Mouse (Mus musculus): Measurements from ENCODE around the gene Cradd. TPM values are rescaled to one million over a fixed set of nuclear protein-coding genes. Genes with fewer than 3 reads are reported as not detected.

Gene Cradd
- polyA plus RNA-seq, 1 experiment = 6.2 TPM

DNA sequence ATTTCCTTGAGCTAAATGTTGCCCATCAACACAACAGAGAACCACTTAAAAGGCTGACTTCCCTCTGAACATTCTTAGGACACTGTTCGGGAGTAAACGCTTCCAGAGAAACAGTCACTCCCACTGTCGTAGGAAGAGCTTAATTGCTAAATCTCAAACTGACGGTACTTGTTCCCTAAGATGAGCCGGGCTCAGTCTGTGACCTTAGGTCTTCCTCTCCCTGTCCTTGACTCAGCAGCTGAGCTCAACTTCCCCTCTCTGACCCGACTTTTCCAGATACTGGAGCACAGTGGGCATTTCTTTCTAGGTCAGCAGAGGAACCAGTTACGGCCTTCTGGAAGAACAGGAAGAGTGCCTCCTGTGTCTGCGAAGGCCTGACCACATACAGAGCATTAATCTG, 87.7 kb downstream of the Cradd start:
- Histone ChIP-seq H3K4me3 (ENCODE audit: insufficient read depth, low read depth, low read length) (no peak overlapping the region), H3K27ac (replicated peaks; ENCODE audit: low read depth, low read length) (peak overlapping the region; percentile 42), H3K4me1 (ENCODE audit: control insufficient read depth, insufficient read depth, insufficient read length, low read length) (peaks cover 11% of the 10 kb centered on the region)

DNA sequence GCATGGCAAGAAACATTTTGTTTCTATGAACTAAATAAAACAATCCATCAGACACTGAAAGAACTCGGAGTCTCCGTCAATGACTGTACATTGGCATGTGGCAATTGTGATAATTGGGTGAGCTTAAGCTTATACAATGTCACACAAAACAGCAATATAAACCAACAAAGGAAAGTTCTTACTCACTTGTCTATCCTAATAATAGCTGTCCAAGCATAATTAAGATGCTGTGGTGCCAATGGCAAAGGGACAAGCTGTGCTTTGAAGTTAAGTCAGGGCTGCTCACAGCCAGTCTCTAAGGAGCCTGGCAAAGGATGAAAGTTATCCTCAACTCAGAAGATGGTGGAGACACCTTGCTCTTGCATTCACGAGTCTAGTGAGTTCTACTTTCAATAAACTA, 89.3 kb downstream of the Cradd start:
- Histone ChIP-seq H3K27ac (replicated peaks; ENCODE audit: low read depth, low read length) (no peak overlapping the region), H3K4me3 (ENCODE audit: insufficient read depth, low read depth, low read length) (no peak overlapping the region), H3K4me1 (ENCODE audit: control insufficient read depth, insufficient read depth, insufficient read length, low read length) (peaks cover 11% of the 10 kb centered on the region)

DNA sequence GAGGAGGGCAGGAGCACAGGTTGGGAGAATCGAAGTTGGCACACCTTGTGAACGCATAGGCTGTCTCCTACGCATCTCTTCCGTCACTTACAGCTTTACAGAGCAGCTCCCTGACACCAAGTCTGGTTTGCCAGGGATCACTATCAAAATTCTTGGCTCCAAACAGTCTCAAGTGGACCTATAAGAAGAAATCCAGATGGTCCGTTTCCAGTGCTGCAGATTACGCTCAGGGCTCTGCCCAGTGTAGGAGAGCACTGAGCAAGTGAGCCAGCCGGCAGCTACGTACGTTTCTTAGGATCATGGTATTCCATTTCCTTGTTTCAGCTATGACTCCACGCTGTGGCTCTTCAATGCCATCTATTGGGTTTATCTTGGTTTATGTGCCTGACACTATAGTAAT, 90.9 kb downstream of the Cradd start:
- peaks cover 11% of the 10 kb centered on the region for H3K4me1 ChIP-seq (ENCODE audit: control insufficient read depth, insufficient read depth, insufficient read length, low read length)
- peak overlapping the region; percentile 98 for H3K27ac ChIP-seq (replicated peaks; ENCODE audit: low read depth, low read length)
- H3K4me3 ChIP-seq (ENCODE audit: insufficient read depth, low read depth, low read length) = peak overlapping the region; percentile 39

DNA sequence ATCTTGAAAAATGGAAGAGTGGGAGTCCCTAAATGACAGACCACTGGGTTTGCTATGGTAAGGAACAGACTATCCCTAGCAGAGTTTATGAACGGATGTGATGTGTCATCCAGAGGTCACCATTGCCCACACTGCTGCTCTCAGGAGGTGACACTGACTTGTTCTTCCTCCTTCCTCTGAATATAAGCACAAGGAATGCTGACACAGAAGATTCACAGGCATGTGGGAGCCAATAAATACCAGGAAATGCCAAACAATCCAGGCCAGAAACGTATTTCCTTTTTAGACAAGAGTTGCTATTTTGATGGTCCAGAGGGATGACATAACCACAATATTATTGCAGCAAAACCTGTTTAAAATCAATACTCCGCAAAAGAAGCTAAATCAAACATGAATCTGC, 91.4 kb downstream of the Cradd start:
- Histone ChIP-seq H3K27ac (replicated peaks; ENCODE audit: low read depth, low read length) (peak overlapping the region; percentile 98), H3K4me3 (ENCODE audit: insufficient read depth, low read depth, low read length) (peak overlapping the region; percentile 39), H3K4me1 (ENCODE audit: control insufficient read depth, insufficient read depth, insufficient read length, low read length) (peaks cover 11% of the 10 kb centered on the region)

DNA sequence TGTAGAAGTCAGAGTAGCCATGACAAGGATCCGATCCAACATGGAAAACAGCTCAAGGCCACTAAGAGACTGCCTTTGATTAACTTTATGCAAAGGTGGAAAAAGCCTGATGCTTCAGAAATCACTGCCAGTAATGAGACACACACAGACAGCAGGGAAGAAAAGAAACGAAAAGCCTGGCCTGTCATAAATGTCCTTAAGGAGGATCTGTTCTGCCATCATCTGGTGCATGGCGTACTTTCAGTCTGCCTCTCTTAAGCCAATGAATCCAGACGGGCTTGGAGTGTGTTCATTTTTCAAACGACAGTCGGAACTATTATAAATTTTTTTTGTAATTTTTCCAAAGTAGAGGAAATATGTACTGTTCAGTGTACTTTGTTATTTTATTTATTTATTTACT, 95.7 kb downstream of the Cradd start:
- H3K4me3 ChIP-seq (ENCODE audit: insufficient read depth, low read depth, low read length) = no peak overlapping the region
- no peaks in the 10 kb centered on the region; the same call in none of the 2 replicates for H3K4me1 ChIP-seq (ENCODE audit: control insufficient read depth, insufficient read depth, insufficient read length, low read length)
- H3K27ac ChIP-seq (replicated peaks; ENCODE audit: low read depth, low read length) = no peak overlapping the region

DNA sequence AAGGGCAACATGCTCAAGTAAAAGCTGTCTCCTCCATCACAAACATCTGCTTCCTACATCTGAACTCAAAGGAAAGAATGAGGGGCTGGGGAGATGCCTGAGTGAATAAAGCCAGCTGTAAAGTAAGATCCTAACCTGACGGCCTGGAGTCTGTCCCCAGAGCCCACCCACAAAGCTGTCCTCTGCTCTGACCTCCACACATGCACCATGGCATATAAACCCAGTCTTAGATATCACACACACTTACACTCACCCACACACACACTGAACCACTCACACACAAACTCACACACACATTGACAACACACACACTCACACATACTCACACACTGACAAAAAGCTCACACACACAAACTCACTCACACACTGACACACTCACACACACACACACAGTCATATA, 96.3 kb downstream of the Cradd start:
- H3K4me3 ChIP-seq (ENCODE audit: insufficient read depth, low read depth, low read length) = no peak overlapping the region
- no peak overlapping the region for H3K27ac ChIP-seq (replicated peaks; ENCODE audit: low read depth, low read length)
- no peaks in the 10 kb centered on the region; the same call in none of the 2 replicates for H3K4me1 ChIP-seq (ENCODE audit: control insufficient read depth, insufficient read depth, insufficient read length, low read length)

DNA sequence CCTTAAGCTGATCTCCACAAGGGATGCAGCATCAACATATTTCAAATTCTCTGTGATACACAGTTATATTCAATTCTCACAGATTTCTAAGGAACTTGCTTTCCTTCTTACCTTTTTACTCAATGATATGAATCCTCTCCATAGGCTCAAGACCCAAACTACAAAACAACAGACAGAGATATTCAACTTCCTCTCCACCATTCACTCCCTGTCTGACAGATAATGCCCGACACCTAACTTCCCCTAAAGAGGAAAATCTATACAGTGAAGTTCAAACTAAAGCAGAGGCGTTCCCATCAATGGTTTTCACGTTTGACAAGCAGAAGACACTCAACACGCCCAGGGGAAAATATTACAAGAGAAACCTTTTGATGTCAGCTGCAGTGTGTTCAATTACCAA, 97.2 kb downstream of the Cradd start:
- no peak overlapping the region for H3K27ac ChIP-seq (replicated peaks; ENCODE audit: low read depth, low read length)
- H3K4me1 ChIP-seq (ENCODE audit: control insufficient read depth, insufficient read depth, insufficient read length, low read length) = no peaks in the 10 kb centered on the region; the same call in 1 of the 2 replicates
- no peak overlapping the region for H3K4me3 ChIP-seq (ENCODE audit: insufficient read depth, low read depth, low read length)

DNA sequence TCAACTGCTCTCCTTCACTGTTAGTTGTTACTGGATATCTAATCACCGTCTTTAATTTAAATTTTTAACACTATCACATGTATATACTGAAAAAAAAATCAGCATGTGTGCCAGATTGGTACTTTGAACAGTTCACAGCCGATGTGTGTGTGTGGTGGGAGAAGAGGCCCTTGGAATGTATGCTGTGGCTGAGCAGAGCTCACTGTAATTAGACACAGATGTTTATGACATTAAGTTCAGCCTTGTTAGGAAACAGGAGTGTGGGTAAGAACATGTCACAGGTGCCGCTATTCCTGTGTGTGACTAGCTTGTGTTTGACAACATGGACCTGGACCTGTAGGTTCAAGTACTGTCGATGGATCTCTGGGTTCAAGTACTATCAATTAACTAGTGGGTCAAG, 98.9 kb downstream of the Cradd start:
- H3K4me1 ChIP-seq (ENCODE audit: control insufficient read depth, insufficient read depth, insufficient read length, low read length) = no peaks in the 10 kb centered on the region; the same call in 1 of the 2 replicates
- no peak overlapping the region for H3K4me3 ChIP-seq (ENCODE audit: insufficient read depth, low read depth, low read length)
- H3K27ac ChIP-seq (replicated peaks; ENCODE audit: low read depth, low read length) = no peak overlapping the region

DNA sequence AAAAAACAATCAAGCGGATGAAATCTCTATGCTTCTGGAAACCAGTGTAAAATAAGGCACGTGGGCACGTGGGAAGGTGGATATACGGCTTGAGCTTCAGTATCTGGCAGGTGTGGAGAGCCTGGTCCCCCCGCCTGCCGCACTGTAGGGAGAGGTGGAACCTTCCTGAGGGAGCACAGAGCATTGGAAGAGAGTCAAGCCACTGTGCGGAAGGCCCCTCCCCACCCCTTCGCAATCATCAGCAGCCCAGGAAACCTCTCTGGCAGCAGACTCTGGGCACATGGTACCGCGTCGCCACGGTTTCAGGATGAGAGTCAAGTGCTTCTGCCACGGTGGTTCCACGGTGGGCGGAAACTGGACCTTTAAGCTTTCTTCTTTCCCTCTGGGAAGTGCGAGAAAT, 100.7 kb downstream of the Cradd start:
- H3K4me3 ChIP-seq (ENCODE audit: insufficient read depth, low read depth, low read length) = no peak overlapping the region

DNA sequence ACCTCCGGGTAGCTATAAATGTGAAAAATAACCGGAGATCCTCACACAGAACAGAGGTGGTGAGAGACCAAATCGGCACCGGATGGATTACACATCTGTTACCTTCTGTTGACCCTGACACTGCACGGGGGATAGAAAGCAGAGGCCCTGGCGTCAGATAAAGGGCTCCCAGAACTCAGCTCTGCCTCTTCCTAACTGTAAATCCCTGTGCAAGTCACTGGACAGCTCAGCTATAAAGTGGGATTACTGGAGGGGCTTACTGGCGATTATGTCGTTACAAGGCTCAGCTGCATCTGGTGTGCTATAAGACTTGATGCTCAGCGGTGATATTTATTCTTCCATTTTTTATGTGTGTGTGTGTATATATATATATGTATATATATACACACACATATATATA, 102.0 kb downstream of the Cradd start:
- Histone ChIP-seq H3K27ac (replicated peaks; ENCODE audit: low read depth, low read length) (no peak overlapping the region), H3K4me3 (ENCODE audit: insufficient read depth, low read depth, low read length) (no peak overlapping the region), H3K4me1 (ENCODE audit: control insufficient read depth, insufficient read depth, insufficient read length, low read length) (peaks cover 3% of the 10 kb centered on the region; the same call in 1 of the 2 replicates)

More for the DNA sequence above, 100.7 kb downstream of the Cradd start:
- H3K4me1 ChIP-seq (ENCODE audit: control insufficient read depth, insufficient read depth, insufficient read length, low read length) = no peaks in the 10 kb centered on the region; the same call in 1 of the 2 replicates
- H3K27ac ChIP-seq (replicated peaks; ENCODE audit: low read depth, low read length) = no peak overlapping the region

DNA sequence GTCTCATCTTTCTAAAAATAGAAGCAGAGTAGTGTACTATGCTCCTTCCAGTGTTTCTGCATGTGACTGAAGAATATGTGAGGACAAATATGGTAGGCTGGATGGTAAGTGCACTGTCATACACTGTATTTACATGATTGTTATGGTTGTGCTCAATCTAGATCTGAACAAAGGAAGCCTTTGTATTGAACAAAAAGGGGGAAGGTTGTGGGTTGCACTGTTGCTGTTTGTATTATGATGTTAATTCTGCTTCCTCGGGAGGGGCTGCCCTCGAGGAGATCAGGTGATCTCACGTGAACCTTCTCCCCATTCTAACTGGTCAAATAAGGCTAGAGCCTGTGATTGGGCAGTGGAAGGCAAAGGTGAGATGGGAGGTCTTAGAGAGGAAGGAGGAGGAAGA, 103.4 kb downstream of the Cradd start:
- Histone ChIP-seq H3K4me3 (ENCODE audit: insufficient read depth, low read depth, low read length) (no peak overlapping the region), H3K27ac (replicated peaks; ENCODE audit: low read depth, low read length) (no peak overlapping the region), H3K4me1 (ENCODE audit: control insufficient read depth, insufficient read depth, insufficient read length, low read length) (peaks cover 3% of the 10 kb centered on the region; the same call in 1 of the 2 replicates)

DNA sequence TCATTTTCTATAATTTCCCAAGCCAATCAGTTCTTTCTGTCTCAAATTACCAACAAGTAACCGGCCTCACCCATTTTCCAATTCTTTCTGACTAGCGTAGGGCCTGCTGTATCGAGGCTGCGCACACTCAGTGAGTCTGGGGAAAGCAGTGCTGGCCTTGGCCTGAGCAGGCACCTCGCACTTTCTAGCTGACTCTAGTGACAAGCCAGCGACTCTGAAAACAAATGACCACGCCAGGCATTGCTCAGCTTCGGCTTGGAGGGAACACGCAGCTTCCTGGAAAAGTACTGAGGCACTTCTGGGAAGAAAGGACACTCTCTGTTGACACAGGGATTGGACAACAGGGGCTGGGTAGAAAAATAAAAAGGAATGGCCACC, 105.3 kb downstream of the Cradd start:
- Histone ChIP-seq H3K4me3 (ENCODE audit: insufficient read depth, low read depth, low read length) (no peak overlapping the region), H3K27ac (replicated peaks; ENCODE audit: low read depth, low read length) (peak overlapping the region; percentile 15), H3K4me1 (ENCODE audit: control insufficient read depth, insufficient read depth, insufficient read length, low read length) (peaks cover 3% of the 10 kb centered on the region; the same call in 1 of the 2 replicates)

DNA sequence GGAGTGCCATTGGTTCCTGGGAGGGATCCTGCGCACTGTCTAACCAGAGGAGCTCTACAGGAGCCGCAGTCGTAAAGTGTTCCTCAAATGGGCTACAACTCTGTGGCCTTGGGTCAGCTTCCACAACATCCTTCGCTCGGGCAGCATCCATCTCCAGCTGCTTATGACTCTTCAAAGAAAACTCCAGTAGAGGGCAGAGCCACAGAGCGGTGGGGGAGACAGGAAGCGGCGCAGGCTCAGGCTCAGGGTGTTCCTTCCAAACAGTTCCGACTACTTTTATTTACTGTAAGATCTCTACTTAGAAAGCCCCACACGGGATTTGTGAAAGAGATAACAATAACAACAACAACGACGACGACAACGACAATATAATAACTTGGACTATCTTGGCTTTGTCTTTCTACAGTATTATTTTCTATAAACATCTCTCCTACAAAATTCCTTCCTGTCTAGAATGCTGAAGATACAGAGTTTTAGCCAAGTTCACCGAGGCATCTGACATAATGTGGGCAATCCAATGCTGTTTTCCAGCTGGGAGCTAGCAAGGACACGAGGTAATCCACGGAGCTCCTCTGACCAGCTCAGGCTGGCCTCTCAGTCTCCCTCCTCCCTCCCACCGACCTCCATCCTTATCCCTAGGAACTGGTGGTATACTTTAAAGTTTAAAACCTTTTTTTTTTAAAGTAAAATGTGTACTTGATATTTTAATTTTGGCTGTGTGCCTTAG, 105.8 kb downstream of the Cradd start:
- Histone ChIP-seq H3K4me1 (ENCODE audit: control insufficient read depth, insufficient read depth, insufficient read length, low read length) (peaks cover 6% of the 10 kb centered on the region; the same call in 1 of the 2 replicates), H3K4me3 (ENCODE audit: insufficient read depth, low read depth, low read length) (no peak overlapping the region), H3K27ac (replicated peaks; ENCODE audit: low read depth, low read length) (peak overlapping the region; percentile 46)

DNA sequence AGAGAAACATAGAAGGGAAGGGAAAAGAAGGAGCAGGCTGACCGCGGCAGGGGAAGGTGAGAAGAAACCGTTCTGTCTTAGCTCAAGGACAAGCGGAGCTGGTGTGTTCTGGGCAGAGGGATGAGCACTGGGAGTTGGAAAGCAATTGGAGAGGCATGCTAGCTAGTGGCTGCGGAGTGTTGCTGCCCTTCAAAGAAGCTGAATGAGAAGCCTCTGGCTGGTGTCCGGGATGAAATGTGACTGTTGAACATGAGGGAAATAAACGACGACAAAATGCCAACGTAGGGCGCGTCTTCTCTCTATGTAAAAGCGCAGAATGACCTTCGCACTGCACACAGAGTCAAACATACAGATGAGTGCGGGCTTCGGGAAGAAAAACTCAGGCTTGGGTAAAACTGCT, 108.6 kb downstream of the Cradd start:
- H3K4me1 ChIP-seq (ENCODE audit: control insufficient read depth, insufficient read depth, insufficient read length, low read length) = peaks cover 6% of the 10 kb centered on the region; the same call in 1 of the 2 replicates
- no peak overlapping the region for H3K27ac ChIP-seq (replicated peaks; ENCODE audit: low read depth, low read length)
- no peak overlapping the region for H3K4me3 ChIP-seq (ENCODE audit: insufficient read depth, low read depth, low read length)

DNA sequence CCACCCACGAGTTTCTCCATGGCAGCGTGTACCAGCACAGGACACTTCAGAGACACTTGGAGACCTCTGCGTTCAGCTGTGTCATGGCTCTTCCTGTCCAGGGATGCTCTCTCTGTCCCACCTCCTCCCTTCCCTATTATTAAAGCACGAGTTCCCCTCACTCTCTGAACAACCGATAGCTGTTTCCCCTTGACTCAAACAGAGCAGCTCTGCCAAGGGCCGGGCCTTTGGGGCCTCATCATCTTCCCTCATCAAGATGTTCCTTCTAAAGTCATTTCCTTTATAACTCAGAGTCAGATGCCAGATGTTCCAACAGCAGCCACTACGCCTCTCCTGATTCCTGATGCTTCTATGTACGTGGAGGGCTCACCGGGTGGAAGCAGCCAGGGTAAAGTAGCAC, 110.1 kb downstream of the Cradd start:
- Histone ChIP-seq H3K4me3 (ENCODE audit: insufficient read depth, low read depth, low read length) (no peak overlapping the region), H3K4me1 (ENCODE audit: control insufficient read depth, insufficient read depth, insufficient read length, low read length) (peaks cover 8% of the 10 kb centered on the region), H3K27ac (replicated peaks; ENCODE audit: low read depth, low read length) (no peak overlapping the region)

DNA sequence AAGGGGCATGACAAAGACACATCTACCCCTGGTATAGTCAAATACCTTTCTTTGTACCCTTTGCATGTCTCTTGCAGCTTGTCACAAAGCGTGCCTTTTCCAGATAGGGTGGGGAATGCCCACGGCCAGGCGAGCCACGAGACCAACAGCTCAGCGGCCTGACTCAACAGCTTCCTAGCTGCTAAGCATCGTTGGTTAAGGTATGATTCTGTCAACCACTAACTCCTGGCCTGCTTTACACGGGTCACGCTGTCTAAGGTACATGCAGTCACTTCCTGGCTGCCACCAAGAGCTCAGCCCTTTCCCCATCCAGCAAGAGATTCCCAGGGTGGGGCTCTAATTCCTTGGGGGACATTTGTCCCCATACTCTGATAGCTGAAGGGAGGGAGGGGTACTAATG, 110.6 kb downstream of the Cradd start:
- Histone ChIP-seq H3K4me1 (ENCODE audit: control insufficient read depth, insufficient read depth, insufficient read length, low read length) (peaks cover 8% of the 10 kb centered on the region), H3K4me3 (ENCODE audit: insufficient read depth, low read depth, low read length) (no peak overlapping the region), H3K27ac (replicated peaks; ENCODE audit: low read depth, low read length) (no peak overlapping the region)
